Mouse (Mus musculus) stomach, embryonic 16.5 days (tissue): ENCODE measurements around the gene Tatdn2. TPM values are rescaled to one million over a fixed set of nuclear protein-coding genes. Genes with fewer than 3 reads are reported as not detected.
"Not testable (repeated sequence)": the region's sequence is repeated elsewhere in the genome, so short reads cannot be mapped to it uniquely, and the experiment has no call there.

ENCODE experiments used
- ATAC-seq: fragments of 200-750 bp; cut with Nextera tagmentation; 2 replicates; pipeline ENCODE4 v1.8.0; 2017; ENCODE audit warnings: moderate number of reproducible peaks, moderate TSS enrichment; ENCODE audit not compliant: insufficient read depth, low FRiP score
- H3K27ac ChIP-seq: fragments of 300-500 bp; sonication (generic); 2 replicates; pipeline ENCODE4 v1.5.1; 2014; ENCODE audit warnings: low read length
- H3K27me3 ChIP-seq: fragments of 300-500 bp; sonication (generic); 2 replicates; pipeline ENCODE4 v1.6.1; 2014; ENCODE audit warnings: low read length, control low read depth, mixed read lengths; ENCODE audit not compliant: control insufficient read depth, insufficient read depth
- H3K36me3 ChIP-seq: fragments of 300-500 bp; sonication (generic); 2 replicates; pipeline ENCODE4 v1.6.1; 2014; ENCODE audit warnings: low read length; ENCODE audit not compliant: control insufficient read depth, insufficient read depth
- H3K4me1 ChIP-seq: fragments of 300-500 bp; sonication (generic); 2 replicates; pipeline ENCODE4 v1.6.1; 2014; ENCODE audit warnings: low read length, control low read depth, mixed read lengths; ENCODE audit not compliant: control insufficient read depth, insufficient read depth
- H3K4me2 ChIP-seq: fragments of 300-500 bp; sonication (generic); 2 replicates; pipeline ENCODE4 v1.6.1; 2014; ENCODE audit warnings: low read depth, low read length, mixed read lengths
- H3K4me3 ChIP-seq: fragments of 300-500 bp; sonication (generic); replicated peaks from 2 replicates; pipeline ENCODE4 v1.5.1; 2014; ENCODE audit warnings: mild to moderate bottlenecking, low read length
- H3K9ac ChIP-seq: fragments of 300-500 bp; sonication (generic); 2 replicates; pipeline ENCODE4 v1.6.1; 2014; ENCODE audit warnings: low read length
- H3K9me3 ChIP-seq: fragments of 300-500 bp; sonication (generic); replicated peaks from 2 replicates; pipeline ENCODE4 v1.6.1; 2016; ENCODE audit warnings: low read length, control low read depth; ENCODE audit not compliant: control insufficient read depth
- WGBS: fragments of 180-500 bp; shearing (Covaris S2); extraction: QIAGEN DNeasy Blood & Tissue Kit; methylation state at CpG from one replicate; pipeline ENCODE4 v1.1.7; 2014; 5-methylcytosine and 5-hydroxymethylcytosine counted together
- polyA plus RNA-seq: library from polyadenylated mRNA; unstranded; fragments of >200 nt; fragmentation: Nextera tagmentation; extraction: Ambion mirVana; gene quantifications from 2 replicates; pipeline ENCODE4 v1.2.1, GENCODE M21; 2015

Gene Tatdn2
- polyA plus RNA-seq, 1 experiment from 2014 or later, result 0.58 TPM

GRCm38 (mm10) chr6:113668287-113669154 is 28.3 kb upstream of the Tatdn2 start:
- H3K36me3 ChIP-seq, result no peaks in the 10 kb centered on the region
- WGBS, result 32% methylated on average over 15 of the region's 15 CpGs

GRCm38 (mm10) chr6:113669821-113670220 is 27.0 kb upstream of the Tatdn2 start:
- Histone ChIP-seq H3K9me3 (no peaks in the 10 kb centered on the region), H3K27me3 (no peaks in the 10 kb centered on the region), H3K27ac (peak overlapping the region; percentile 90; the same call in 1 of the 2 replicates), H3K4me2 (no peak overlapping the region), H3K36me3 (no peaks in the 10 kb centered on the region), H3K9ac (no peak overlapping the region), H3K4me1 (peaks cover 5% of the 10 kb centered on the region), H3K4me3 (no peak overlapping the region)
- ATAC-seq, result no peak
- WGBS, result 49% methylated on average over 7 of the region's 7 CpGs

More at GRCm38 (mm10) chr6:113668287-113669154, 28.3 kb upstream of the Tatdn2 start:
- Histone ChIP-seq H3K9ac (no peak overlapping the region; the same call in 1 of the 2 replicates), H3K9me3 (no peaks in the 10 kb centered on the region), H3K27ac (peak overlapping the region; percentile 90), H3K27me3 (no peaks in the 10 kb centered on the region), H3K4me3 (no peak overlapping the region), H3K4me1 (peaks cover 5% of the 10 kb centered on the region), H3K4me2 (peak overlapping the region; percentile 16)
- peak; percentile 92 for ATAC-seq

GRCm38 (mm10) chr6:113672029-113672428 is 24.8 kb upstream of the Tatdn2 start:
- not testable (repeated sequence) for H3K9ac ChIP-seq, H3K9me3 ChIP-seq, H3K4me3 ChIP-seq, H3K4me2 ChIP-seq, ATAC-seq, H3K27me3 ChIP-seq, H3K4me1 ChIP-seq, H3K36me3 ChIP-seq, H3K27ac ChIP-seq
- 90% methylated on average over 1 of the region's 1 CpGs for WGBS

- WGBS, result 78% methylated on average over 6 of the region's 6 CpGs
Observed at GRCm38 (mm10) chr6:113672989-113673388, 23.9 kb upstream of the Tatdn2 start.

GRCm38 (mm10) chr6:113675234-113675633 is 21.6 kb upstream of the Tatdn2 start:
- no peak overlapping the region for H3K27ac ChIP-seq
- H3K9me3 ChIP-seq, result no peaks in the 10 kb centered on the region
- no peaks in the 10 kb centered on the region for H3K4me1 ChIP-seq
- H3K36me3 ChIP-seq, result no peaks in the 10 kb centered on the region
- ATAC-seq, result peak; percentile 52; the same call in 1 of the 2 replicates
- H3K4me2 ChIP-seq, result no peak overlapping the region
- 69% methylated on average over 4 of the region's 4 CpGs for WGBS
- no peaks in the 10 kb centered on the region for H3K27me3 ChIP-seq
- no peak overlapping the region for H3K4me3 ChIP-seq
- no peak overlapping the region for H3K9ac ChIP-seq

More at GRCm38 (mm10) chr6:113672989-113673388, 23.9 kb upstream of the Tatdn2 start:
- Histone ChIP-seq H3K27me3 (no peaks in the 10 kb centered on the region), H3K4me2 (no peak overlapping the region), H3K4me1 (peaks cover 5% of the 10 kb centered on the region), H3K36me3 (no peaks in the 10 kb centered on the region), H3K4me3 (no peak overlapping the region), H3K9ac (no peak overlapping the region), H3K9me3 (no peaks in the 10 kb centered on the region), H3K27ac (no peak overlapping the region)
- ATAC-seq, result no peak

GRCm38 (mm10) chr6:113675991-113676390 is 20.9 kb upstream of the Tatdn2 start:
- Histone ChIP-seq H3K27ac (no peak overlapping the region), H3K36me3 (no peaks in the 10 kb centered on the region), H3K27me3 (no peaks in the 10 kb centered on the region), H3K4me3 (no peak overlapping the region), H3K9ac (no peak overlapping the region), H3K4me2 (no peak overlapping the region), H3K4me1 (no peaks in the 10 kb centered on the region), H3K9me3 (no peaks in the 10 kb centered on the region)
- ATAC-seq, result no peak
- WGBS, result 96% methylated on average over 9 of the region's 9 CpGs

GRCm38 (mm10) chr6:113677070-113677734 is 19.6 kb upstream of the Tatdn2 start:
- no peaks in the 10 kb centered on the region for H3K9me3 ChIP-seq
- H3K4me2 ChIP-seq, result no peak overlapping the region
- no peak overlapping the region for H3K27ac ChIP-seq
- ATAC-seq, result no peak
- H3K9ac ChIP-seq, result no peak overlapping the region; the same call in 1 of the 2 replicates
- no peaks in the 10 kb centered on the region for H3K27me3 ChIP-seq
- no peak overlapping the region for H3K4me3 ChIP-seq
- H3K4me1 ChIP-seq, result no peaks in the 10 kb centered on the region
- WGBS, result 65% methylated on average over 14 of the region's 14 CpGs
- H3K36me3 ChIP-seq, result no peaks in the 10 kb centered on the region

- Histone ChIP-seq H3K9me3 (no peaks in the 10 kb centered on the region), H3K27me3 (no peaks in the 10 kb centered on the region), H3K36me3 (no peaks in the 10 kb centered on the region), H3K4me1 (no peaks in the 10 kb centered on the region), H3K4me3 (no peak overlapping the region), H3K9ac (no peak overlapping the region), H3K4me2 (no peak overlapping the region), H3K27ac (no peak overlapping the region)
- no peak for ATAC-seq
- 71% methylated on average over 14 of the region's 14 CpGs for WGBS
Observed at GRCm38 (mm10) chr6:113678246-113679012, 18.4 kb upstream of the Tatdn2 start.
